Mouse (Mus musculus): ENCODE measurements around the gene Tmem262. TPM values are rescaled to one million over a fixed set of nuclear protein-coding genes. Genes with fewer than 3 reads are reported as not detected.

Tmem262 gene
- total and polyA plus RNA-seq, 2 experiments from 2014 or later: not detected

GRCm38 (mm10) chr19:6048681-6049410 is 31.0 kb upstream of the Tmem262 start:
- Histone ChIP-seq H3K4me1 (ENCODE audit: insufficient read depth, low read length) (peaks cover 13% of the 10 kb centered on the region), H3K27ac (no peak overlapping the region), H3K9me3 (ENCODE audit: low read length) (no peaks in the 10 kb centered on the region), H3K36me3 (ENCODE audit: insufficient read depth, low read length) (peaks cover 53% of the 10 kb centered on the region), H3K27me3 (ENCODE audit: insufficient read depth, low read length) (no peaks in the 10 kb centered on the region), H3K4me3 (ENCODE audit: low read length) (no peak overlapping the region), H3K9ac (replicated peaks; ENCODE audit: low read length) (no peak overlapping the region), H3K4me2 (ENCODE audit: low read depth, low read length) (no peak overlapping the region)
- 89% methylated on average over 11 of the region's 11 CpGs for WGBS
- DNase-seq (ENCODE audit: low spot score) (no peak), ATAC-seq (no peak)
- no peak for TF ChIP-seq CTCF (IDR thresholded peaks at IDR 0.05; ENCODE audit: low read depth)

- no peak for TF ChIP-seq CTCF (IDR thresholded peaks at IDR 0.05; ENCODE audit: low read depth)
- peaks cover 70% of the 10 kb centered on the region for H3K36me3 ChIP-seq (ENCODE audit: insufficient read depth, low read length)
- DNase-seq (ENCODE audit: low spot score): no peak
- 81% methylated on average over 7 of the region's 7 CpGs for WGBS
- no peak overlapping the region for H3K4me2 ChIP-seq (ENCODE audit: low read depth, low read length)
- peaks cover 12% of the 10 kb centered on the region for H3K4me1 ChIP-seq (ENCODE audit: insufficient read depth, low read length)
- H3K9ac ChIP-seq (replicated peaks; ENCODE audit: low read length): no peak overlapping the region
- no peak for ATAC-seq
- H3K27me3 ChIP-seq (ENCODE audit: insufficient read depth, low read length): no peaks in the 10 kb centered on the region
- H3K4me3 ChIP-seq (ENCODE audit: low read length): no peak overlapping the region
- H3K9me3 ChIP-seq (ENCODE audit: low read length): no peaks in the 10 kb centered on the region
- H3K27ac ChIP-seq: no peak overlapping the region
Observed at GRCm38 (mm10) chr19:6052516-6052915, 27.3 kb upstream of the Tmem262 start.

- WGBS: 87% methylated on average over 5 of the region's 5 CpGs
- Histone ChIP-seq H3K4me2 (ENCODE audit: low read depth, low read length) (no peak overlapping the region), H3K4me1 (ENCODE audit: insufficient read depth, low read length) (peaks cover 11% of the 10 kb centered on the region), H3K9me3 (ENCODE audit: low read length) (no peaks in the 10 kb centered on the region), H3K9ac (replicated peaks; ENCODE audit: low read length) (no peak overlapping the region), H3K4me3 (ENCODE audit: low read length) (no peak overlapping the region), H3K27ac (no peak overlapping the region), H3K27me3 (ENCODE audit: insufficient read depth, low read length) (no peaks in the 10 kb centered on the region), H3K36me3 (ENCODE audit: insufficient read depth, low read length) (peaks cover 61% of the 10 kb centered on the region)
- TF ChIP-seq CTCF (IDR thresholded peaks at IDR 0.05; ENCODE audit: low read depth): no peak
- DNase-seq (ENCODE audit: low spot score) (no peak), ATAC-seq (no peak)
Observed at GRCm38 (mm10) chr19:6054296-6054695, 25.5 kb upstream of the Tmem262 start.

- H3K27ac ChIP-seq: no peak overlapping the region
- no peaks in the 10 kb centered on the region for H3K27me3 ChIP-seq (ENCODE audit: insufficient read depth, low read length)
- DNase-seq (ENCODE audit: low spot score) (no peak), ATAC-seq (no peak)
- H3K36me3 ChIP-seq (ENCODE audit: insufficient read depth, low read length): peaks cover 41% of the 10 kb centered on the region
- peak overlapping the region; percentile 86; the same call in 1 of the 2 replicates for H3K9ac ChIP-seq (replicated peaks; ENCODE audit: low read length)
- peak overlapping the region; percentile 88 for H3K4me3 ChIP-seq (ENCODE audit: low read length)
- H3K4me1 ChIP-seq (ENCODE audit: insufficient read depth, low read length): peaks cover 11% of the 10 kb centered on the region
- no peak for TF ChIP-seq CTCF (IDR thresholded peaks at IDR 0.05; ENCODE audit: low read depth)
- 60% methylated on average over 4 of the region's 4 CpGs for WGBS
- no peaks in the 10 kb centered on the region for H3K9me3 ChIP-seq (ENCODE audit: low read length)
- H3K4me2 ChIP-seq (ENCODE audit: low read depth, low read length): peak overlapping the region; percentile 86
Observed at GRCm38 (mm10) chr19:6056696-6057095, 23.1 kb upstream of the Tmem262 start.

GRCm38 (mm10) chr19:6057313-6058096 is 22.3 kb upstream of the Tmem262 start, which contains the start of the genes Mrpl49 and Fau:
Mrpl49 (minus strand) TSS chr19:6057785.
Fau (plus strand) TSS chr19:6057844.
- H3K9ac ChIP-seq (replicated peaks; ENCODE audit: low read length): peak within 1 kb of the TSS; percentile 86
- peak within 1 kb of the TSS; percentile 88 for H3K4me3 ChIP-seq (ENCODE audit: low read length)
- DNase-seq (ENCODE audit: low spot score) (peak; percentile 99), ATAC-seq (peak; percentile 92)
- H3K9me3 ChIP-seq (ENCODE audit: low read length): no peaks in the 10 kb centered on the region
- H3K4me2 ChIP-seq (ENCODE audit: low read depth, low read length): peak within 1 kb of the TSS; percentile 86
- 0% methylated on average over 57 of the region's 63 CpGs for WGBS
- peak within 1 kb of the TSS; percentile 80 for H3K27ac ChIP-seq
- H3K4me1 ChIP-seq (ENCODE audit: insufficient read depth, low read length): peaks cover 16% of the 10 kb centered on the region
- no peaks in the 10 kb centered on the region for H3K27me3 ChIP-seq (ENCODE audit: insufficient read depth, low read length)
- peaks cover 33% of the 10 kb centered on the region for H3K36me3 ChIP-seq (ENCODE audit: insufficient read depth, low read length)
- TF ChIP-seq CTCF (IDR thresholded peaks at IDR 0.05; ENCODE audit: low read depth): no peak

GRCm38 (mm10) chr19:6058513-6058912 is 21.3 kb upstream of the Tmem262 start:
- DNase-seq (ENCODE audit: low spot score) (no peak), ATAC-seq (no peak)
- Histone ChIP-seq H3K9me3 (ENCODE audit: low read length) (no peaks in the 10 kb centered on the region), H3K27me3 (ENCODE audit: insufficient read depth, low read length) (no peaks in the 10 kb centered on the region), H3K9ac (replicated peaks; ENCODE audit: low read length) (peak overlapping the region; percentile 86), H3K4me1 (ENCODE audit: insufficient read depth, low read length) (peaks cover 18% of the 10 kb centered on the region), H3K27ac (peak overlapping the region; percentile 80; the same call in 1 of the 2 replicates), H3K36me3 (ENCODE audit: insufficient read depth, low read length) (peaks cover 24% of the 10 kb centered on the region), H3K4me2 (ENCODE audit: low read depth, low read length) (peak overlapping the region; percentile 86), H3K4me3 (ENCODE audit: low read length) (peak overlapping the region; percentile 88)
- 40% methylated on average over 5 of the region's 5 CpGs for WGBS
- TF ChIP-seq CTCF (IDR thresholded peaks at IDR 0.05; ENCODE audit: low read depth): no peak
